17 mouse cellular contexts compared by ENCODE assay signal in genomic region chr7:142353854-142354253, GRCm38 (mm10). TPM values are rescaled to one million over a fixed set of nuclear protein-coding genes. Genes with fewer than 3 reads are reported as not detected.
DNase-seq lines count a peak whose midpoint lies in the region; ATAC-seq and TF ChIP-seq lines count a peak whose summit lies in the region.
"Had no signal": no experiment of that assay in that cellular context is flagged by ENCODE, and none has a peak within 500 bp of the region (broad histone marks: within the 10 kb centered on the region; RNA-seq: fewer than 3 reads in every experiment).

No protein-coding gene starts in this region.

- H3K27ac ChIP-seq in spleen, adult 2 months (ENCODE audit: insufficient read depth, low read length): peak overlapping the region; percentile 77
- H3K27ac ChIP-seq in forebrain, embryonic 14.5 days (ENCODE audit: low read depth, low read length): no peak overlapping the region
- H3K27ac ChIP-seq in hindbrain, embryonic 11.5 days (ENCODE audit: low read depth, low read length): no peak overlapping the region
- H3K27ac ChIP-seq: embryonic facial prominence, embryonic 15.5 days; hindbrain, embryonic 10.5 days; midbrain, embryonic 15.5 days had no signal

- no peak; the same call in 1 of the 2 replicates for TF ChIP-seq POLR2A in spleen, adult 2 months (IDR thresholded peaks at IDR 0.05; ENCODE audit: low read depth, low read length)

- DNase-seq in spleen, adult 2 months (ENCODE audit: low read depth in 1 of 2, low spot score in 2 of 2): peak; percentile 43 to 54
- DNase-seq in spleen, postnatal 14 days (ENCODE audit: low spot score in 2 of 2): no peak
- DNase-seq in lung, postnatal 36 days: peak; percentile 65
- peak; percentile 81 for DNase-seq in thymus, postnatal 25 days
- DNase-seq in forebrain, embryonic 14.5 days (ENCODE audit: low spot score): no peak
- DNase-seq in hindbrain, embryonic 11.5 days (ENCODE audit: low spot score): no peak
- DNase-seq in layer of hippocampus, adult 8-10 months (ENCODE audit: low spot score in 2 of 2): no peak
- DNase-seq: adrenal gland, postnatal 10 days; cerebellum, adult 9-10 months; gastrocnemius, postnatal 14 days; left cerebral cortex, postnatal 4 days had no signal

- no peak for TF ChIP-seq CTCF in spleen, adult 2 months (IDR thresholded peaks at IDR 0.05; ENCODE audit: extremely low read depth, insufficient read depth, insufficient read length, insufficient replicate concordance)

- H3K4me3 ChIP-seq in spleen, adult 2 months (ENCODE audit: extremely low read depth, insufficient read depth, insufficient read length): no peak overlapping the region
- H3K4me3 ChIP-seq in forebrain, embryonic 14.5 days (ENCODE audit: low read depth, low read length): no peak overlapping the region
- H3K4me3 ChIP-seq in hindbrain, embryonic 11.5 days (ENCODE audit: low read depth, low read length): no peak overlapping the region
- H3K4me3 ChIP-seq: embryonic facial prominence, embryonic 15.5 days; hindbrain, embryonic 10.5 days; midbrain, embryonic 15.5 days had no signal

- peaks cover 18% of the 10 kb centered on the region; the same call in 1 of the 2 replicates for H3K4me1 ChIP-seq in spleen, adult 2 months (ENCODE audit: control insufficient read depth, insufficient read depth, insufficient read length)
- H3K4me1 ChIP-seq in forebrain, embryonic 14.5 days (ENCODE audit: control insufficient read depth, insufficient read depth, low read length): 0 out of 2 replicates have a peak, but pooled peaks cover 4% of the 10 kb centered on the region
- no peaks in the 10 kb centered on the region; the same call in 1 of the 2 replicates for H3K4me1 ChIP-seq in hindbrain, embryonic 11.5 days (replicated peaks; ENCODE audit: control insufficient read depth, insufficient read depth, low read length)

- H3K9me3 ChIP-seq in forebrain, embryonic 14.5 days (replicated peaks; ENCODE audit: control insufficient read depth, low read length): no peaks in the 10 kb centered on the region
- H3K9me3 ChIP-seq in hindbrain, embryonic 11.5 days (ENCODE audit: control insufficient read depth, low read length): no peaks in the 10 kb centered on the region
- H3K9me3 ChIP-seq: embryonic facial prominence, embryonic 15.5 days; hindbrain, embryonic 10.5 days; midbrain, embryonic 15.5 days had no signal

- H3K4me2 ChIP-seq in forebrain, embryonic 14.5 days (ENCODE audit: low read length): no peak overlapping the region
- H3K4me2 ChIP-seq in hindbrain, embryonic 11.5 days (replicated peaks; ENCODE audit: low read depth, low read length): no peak overlapping the region
- H3K4me2 ChIP-seq: embryonic facial prominence, embryonic 15.5 days; midbrain, embryonic 15.5 days had no signal

- no peaks in the 10 kb centered on the region for H3K27me3 ChIP-seq in spleen, adult 2 months (ENCODE audit: control insufficient read depth, insufficient read depth, low read length)
- H3K27me3 ChIP-seq in forebrain, embryonic 14.5 days (replicated peaks; ENCODE audit: control insufficient read depth, insufficient read depth, low read length): no peaks in the 10 kb centered on the region
- no peaks in the 10 kb centered on the region for H3K27me3 ChIP-seq in hindbrain, embryonic 11.5 days (ENCODE audit: control insufficient read depth, insufficient read depth, low read length)
- H3K27me3 ChIP-seq: embryonic facial prominence, embryonic 15.5 days; midbrain, embryonic 15.5 days had no signal

- no peaks in the 10 kb centered on the region for H3K36me3 ChIP-seq in spleen, adult 2 months (ENCODE audit: control insufficient read depth, insufficient read depth, low read length)
- no peaks in the 10 kb centered on the region for H3K36me3 ChIP-seq in forebrain, embryonic 14.5 days (ENCODE audit: control insufficient read depth, insufficient read depth, low read length)
- H3K36me3 ChIP-seq in hindbrain, embryonic 11.5 days (ENCODE audit: control insufficient read depth, insufficient read depth, low read length): no peaks in the 10 kb centered on the region
- H3K36me3 ChIP-seq: embryonic facial prominence, embryonic 15.5 days; hindbrain, embryonic 10.5 days; midbrain, embryonic 15.5 days had no signal

- ATAC-seq in erythroid progenitor cell, adult 5-6 weeks (replicated peaks; ENCODE audit: low FRiP score, poor library complexity, severe bottlenecking): peak; percentile 79
- no peak for ATAC-seq in forebrain, embryonic 14.5 days
- ATAC-seq in hindbrain, embryonic 11.5 days (ENCODE audit: low FRiP score): no peak
- ATAC-seq: midbrain, embryonic 15.5 days had no signal

- H3K9ac ChIP-seq in forebrain, embryonic 14.5 days (ENCODE audit: low read length): no peak overlapping the region
- no peak overlapping the region for H3K9ac ChIP-seq in hindbrain, embryonic 11.5 days (ENCODE audit: low read depth, low read length)
- H3K9ac ChIP-seq: embryonic facial prominence, embryonic 15.5 days; midbrain, embryonic 15.5 days had no signal

- WGBS in spleen, adult 2 months: 9% methylated on average over 5 of the region's 5 CpGs
- WGBS in forebrain, embryonic 14.5 days: 82% methylated on average over 5 of the region's 5 CpGs
- 78% methylated on average over 5 of the region's 5 CpGs for WGBS in hindbrain, embryonic 11.5 days

RNA-seq across cellular contexts. Expression of gene Ifitm10, which starts 19.7 kb away (rescaled TPM):
- polyA plus RNA-seq in spleen, adult 2 months (2012; rRNA removed): 14.7 and 20.2 TPM in 2 replicates
- not detected in 2 replicates for total RNA-seq in erythroid progenitor cell, adult 5-6 weeks (2015; ENCODE audit: low replicate concordance)
- total RNA-seq in erythroid progenitor cell, adult 5-6 weeks (2017; ENCODE audit: low replicate concordance): not detected in 2 replicates
- polyA plus RNA-seq in forebrain, embryonic 14.5 days (2014; fragmentation: Nextera tagmentation; extraction: Ambion mirVana): 1.9 and 3.4 TPM in 2 replicates
- 0.39 and 0.47 TPM in 2 replicates for polyA plus RNA-seq in hindbrain, embryonic 11.5 days (2014; fragmentation: Nextera tagmentation; extraction: Ambion mirVana)
- total RNA-seq in layer of hippocampus, adult 8-10 months (2022): 10 to 100 TPM; 33.3 to 40.3 (median 35.8) TPM
- polyA plus RNA-seq: testis, adult 2 months had no signal

RNA-seq across cellular contexts. Expression of gene Gm49369, which starts 28.6 kb away (rescaled TPM):
- 0.21 TPM in 1 of 2 replicates, not detected in the other for polyA plus RNA-seq in spleen, adult 2 months (2012; rRNA removed)
- total RNA-seq in erythroid progenitor cell, adult 5-6 weeks (2015; ENCODE audit: low replicate concordance): not detected in 2 replicates
- 143 and 216 TPM in 2 replicates for total RNA-seq in erythroid progenitor cell, adult 5-6 weeks (2017; ENCODE audit: low replicate concordance)
- polyA plus RNA-seq in forebrain, embryonic 14.5 days (2014; fragmentation: Nextera tagmentation; extraction: Ambion mirVana): not detected in 2 replicates
- polyA plus RNA-seq in hindbrain, embryonic 11.5 days (2014; fragmentation: Nextera tagmentation; extraction: Ambion mirVana): not detected in 2 replicates
- 10 to 100 TPM in 2 of 4 experiments, 1 to 10 TPM in 2; 2.0 to 27.5 (median 16.4) TPM for total RNA-seq in layer of hippocampus, adult 8-10 months (2022)
- polyA plus RNA-seq: embryonic facial prominence, embryonic 15.5 days; large intestine, adult 2 months; testis, adult 2 months had no signal

RNA-seq across cellular contexts. Expression of gene Ctsd, which starts 34.0 kb away (rescaled TPM):
- 359 and 461 TPM in 2 replicates for polyA plus RNA-seq in spleen, adult 2 months (2012; rRNA removed)
- total RNA-seq in erythroid progenitor cell, adult 5-6 weeks (2015; ENCODE audit: low replicate concordance): 207 and 227 TPM in 2 replicates
- 161 and 184 TPM in 2 replicates for total RNA-seq in erythroid progenitor cell, adult 5-6 weeks (2017; ENCODE audit: low replicate concordance)
- polyA plus RNA-seq in forebrain, embryonic 14.5 days (2014; fragmentation: Nextera tagmentation; extraction: Ambion mirVana): 261 and 263 TPM in 2 replicates
- 168 and 200 TPM in 2 replicates for polyA plus RNA-seq in hindbrain, embryonic 11.5 days (2014; fragmentation: Nextera tagmentation; extraction: Ambion mirVana)
- 1,000 to 10,000 TPM in 2 of 4 experiments, 100 to 1,000 TPM in 2; 302 to 1,974 (median 897) TPM for total RNA-seq in layer of hippocampus, adult 8-10 months (2022)

RNA-seq across cellular contexts. Expression of gene Krtap5-4, which starts 50.5 kb away (rescaled TPM):
- polyA plus RNA-seq in spleen, adult 2 months (2012; rRNA removed): not detected in 2 replicates
- not detected in 2 replicates for total RNA-seq in erythroid progenitor cell, adult 5-6 weeks (2015; ENCODE audit: low replicate concordance)
- total RNA-seq in erythroid progenitor cell, adult 5-6 weeks (2017; ENCODE audit: low replicate concordance): not detected in 2 replicates
- not detected in 2 replicates for polyA plus RNA-seq in forebrain, embryonic 14.5 days (2014; fragmentation: Nextera tagmentation; extraction: Ambion mirVana)
- not detected in 2 replicates for polyA plus RNA-seq in hindbrain, embryonic 11.5 days (2014; fragmentation: Nextera tagmentation; extraction: Ambion mirVana)
- total RNA-seq in layer of hippocampus, adult 8-10 months (2022): not detected
- total RNA-seq: adrenal gland, postnatal 10 days; gastrocnemius, postnatal 14 days; left cerebral cortex, postnatal 4 days had no signal
- polyA plus RNA-seq: hindbrain, embryonic 10.5 days; large intestine, adult 2 months; midbrain, embryonic 15.5 days; testis, adult 2 months had no signal

RNA-seq across cellular contexts. Expression of gene Krtap5-1, which starts 56.9 kb away (rescaled TPM):
- not detected in 2 replicates for polyA plus RNA-seq in spleen, adult 2 months (2012; rRNA removed)
- total RNA-seq in erythroid progenitor cell, adult 5-6 weeks (2015; ENCODE audit: low replicate concordance): not detected in 2 replicates
- not detected in 2 replicates for total RNA-seq in erythroid progenitor cell, adult 5-6 weeks (2017; ENCODE audit: low replicate concordance)
- polyA plus RNA-seq in forebrain, embryonic 14.5 days (2014; fragmentation: Nextera tagmentation; extraction: Ambion mirVana): not detected in 2 replicates
- not detected in 2 replicates for polyA plus RNA-seq in hindbrain, embryonic 11.5 days (2014; fragmentation: Nextera tagmentation; extraction: Ambion mirVana)
- not detected for total RNA-seq in layer of hippocampus, adult 8-10 months (2022)
- total RNA-seq: adrenal gland, postnatal 10 days; gastrocnemius, postnatal 14 days; left cerebral cortex, postnatal 4 days had no signal
- polyA plus RNA-seq: hindbrain, embryonic 10.5 days; large intestine, adult 2 months; midbrain, embryonic 15.5 days; testis, adult 2 months had no signal

Comparison
In these comparisons a context has a peak if more than half of its experiments do, and no peak if none do; other contexts are left out.
1. DNase-seq: peak in spleen, adult 2 months (2 of 2), lung, postnatal 36 days (single experiment) and thymus, postnatal 25 days (single experiment); none in spleen, postnatal 14 days (0 of 2), forebrain, embryonic 14.5 days (single experiment), hindbrain, embryonic 11.5 days (single experiment) and layer of hippocampus, adult 8-10 months (0 of 2).